In genomic region chr10:27703260-27703659, GRCm38 (mm10) we compare ENCODE assay signal across 27 mouse cellular contexts.
DNase-seq lines count a peak whose midpoint lies in the region; ATAC-seq and TF ChIP-seq lines count a peak whose summit lies in the region.
"Had no signal": no experiment of that assay in that cellular context is flagged by ENCODE, and none has a peak within 500 bp of the region (broad histone marks: within the 10 kb centered on the region; RNA-seq: fewer than 3 reads in every experiment).

No protein-coding gene starts in this region.

- no peaks in the 10 kb centered on the region for H3K27me3 ChIP-seq in embryonic facial prominence, embryonic 10.5 days (replicated peaks; ENCODE audit: low read depth, poor library complexity, severe bottlenecking)
- H3K27me3 ChIP-seq: embryonic facial prominence, embryonic 15.5 days; forebrain, embryonic 15.5 days; hindbrain, embryonic 12.5 days; Patski had no signal

- TF ChIP-seq CTCF in layer of hippocampus, adult 2 months (conservative IDR thresholded peaks at IDR 0.05): no peak

- H3K36me3 ChIP-seq in embryonic facial prominence, embryonic 10.5 days (replicated peaks): no peaks in the 10 kb centered on the region
- H3K36me3 ChIP-seq: embryonic facial prominence, embryonic 15.5 days; forebrain, embryonic 15.5 days; G1E; heart, embryonic 10.5 days; hindbrain, embryonic 12.5 days had no signal

- no peak for ATAC-seq in cerebellum, adult (ENCODE audit: insufficient number of reproducible peaks, low FRiP score, low TSS enrichment)
- ATAC-seq: activated CD4-positive, CD25-positive, alpha-beta regulatory T cell, adult 4 months; CD4-positive, CD25-positive, alpha-beta regulatory T cell, adult 4 months; forebrain, embryonic 15.5 days; hindbrain, embryonic 16.5 days; inflammation-experienced regulatory T-cells, adult 6 months; Patski had no signal

- peaks cover 12% of the 10 kb centered on the region for H3K4me1 ChIP-seq in embryonic facial prominence, embryonic 10.5 days
- H3K4me1 ChIP-seq: embryonic facial prominence, embryonic 15.5 days; forebrain, embryonic 15.5 days; heart, embryonic 10.5 days; hindbrain, embryonic 12.5 days had no signal

- H3K9me3 ChIP-seq in embryonic facial prominence, embryonic 10.5 days: no peaks in the 10 kb centered on the region
- H3K9me3 ChIP-seq: embryonic facial prominence, embryonic 15.5 days; forebrain, embryonic 15.5 days; heart, embryonic 10.5 days; hindbrain, embryonic 12.5 days had no signal

- peak overlapping the region; percentile 75 for H3K27ac ChIP-seq in embryonic facial prominence, embryonic 10.5 days (replicated peaks)
- H3K27ac ChIP-seq in layer of hippocampus, adult 2 months: no peak overlapping the region
- H3K27ac ChIP-seq: embryonic facial prominence, embryonic 15.5 days; forebrain, embryonic 15.5 days; heart, embryonic 10.5 days; hindbrain, embryonic 12.5 days had no signal

- 42% methylated on average over 1 of the region's 1 CpGs for WGBS in embryonic facial prominence, embryonic 10.5 days

- no peak overlapping the region for H3K4me3 ChIP-seq in embryonic facial prominence, embryonic 10.5 days
- no peak overlapping the region for H3K4me3 ChIP-seq in layer of hippocampus, adult 2 months
- H3K4me3 ChIP-seq: embryonic facial prominence, embryonic 15.5 days; erythroblast, embryonic 14.5 days; forebrain, embryonic 15.5 days; heart, embryonic 10.5 days; hindbrain, embryonic 12.5 days had no signal

- peak; percentile 39 for DNase-seq in 3T3-L1 (ENCODE audit: low read depth, low spot score)
- DNase-seq in Muller cell, postnatal 12 days (ENCODE audit: inconsistent ontology term): peak; percentile 25
- DNase-seq in embryonic facial prominence, embryonic 10.5 days (ENCODE audit: low spot score): no peak
- peak; percentile 22 for DNase-seq in mesoderm, embryonic 11.5 days (ENCODE audit: low read depth, low spot score)
- no peak for DNase-seq in layer of hippocampus, adult 2 months (ENCODE audit: low spot score in 2 of 2)
- DNase-seq: adrenal gland, adult 2 months; adrenal gland, postnatal 25 days; B cell, adult 2 months; cerebellum, adult 8-10 months; cerebellum, postnatal 25 days; gastrocnemius, postnatal 10 days; heart, adult 18-20 months; heart, postnatal 10 days; heart, postnatal 4 days; kidney, adult 11 months had no signal

Comparison
In these comparisons a context has a peak if more than half of its experiments do, and no peak if none do; other contexts are left out.
1. DNase-seq: peak in 3T3-L1 (single experiment), Muller cell, postnatal 12 days (single experiment) and mesoderm, embryonic 11.5 days (single experiment); none in embryonic facial prominence, embryonic 10.5 days (single experiment) and layer of hippocampus, adult 2 months (0 of 2).